In the genomic region with DNA sequence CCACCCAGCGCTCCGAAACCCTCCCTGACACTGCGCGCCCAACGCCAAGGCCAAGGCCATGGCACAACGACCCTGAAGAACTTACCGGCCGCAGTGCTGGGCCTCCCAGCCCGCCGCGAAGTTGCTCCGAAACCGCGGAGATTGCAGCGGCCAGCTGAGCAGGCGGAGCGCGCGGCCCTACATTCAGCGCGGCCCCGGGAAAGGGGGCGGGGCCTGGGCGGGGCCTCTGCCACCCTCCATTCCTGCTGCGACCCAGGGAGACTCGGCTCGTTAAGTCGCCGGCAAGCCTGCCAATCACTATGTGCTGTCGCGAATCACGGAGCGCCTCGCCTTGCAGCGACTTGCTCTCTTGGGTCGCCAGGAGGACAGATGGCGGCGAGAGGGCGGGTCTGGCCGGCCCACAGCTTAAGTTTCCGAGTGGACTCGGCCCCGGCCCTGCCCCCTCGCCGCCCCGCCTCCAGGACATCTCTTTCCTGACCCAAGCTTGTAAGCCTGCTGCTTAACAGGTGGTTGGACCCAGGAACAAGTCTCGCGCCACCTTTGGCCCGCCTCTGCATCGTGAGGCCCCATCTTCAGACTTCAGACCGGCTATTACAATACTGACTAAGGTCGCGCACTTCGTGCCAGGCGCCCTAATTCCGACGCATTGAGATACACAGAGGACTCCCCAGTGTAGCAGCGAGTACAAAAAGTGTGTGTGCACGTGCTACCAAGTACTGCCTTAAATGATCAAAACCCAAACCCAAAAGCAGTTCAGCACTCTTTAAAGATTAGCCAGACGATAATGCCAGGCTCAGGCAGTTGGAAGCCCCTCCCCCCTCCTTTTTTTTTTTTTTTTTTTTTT, we compare ENCODE assay signal across 8 mouse cellular contexts. TPM values are rescaled to one million over a fixed set of nuclear protein-coding genes. Genes with fewer than 3 reads are reported as not detected.
DNase-seq lines count a peak whose midpoint lies in the region; ATAC-seq and TF ChIP-seq lines count a peak whose summit lies in the region.

Wfs1 (minus strand) TSS at position 425 of the 844 bp plus-strand sequence.

- H3K79me2 ChIP-seq in liver, adult 2 months (ENCODE audit: control insufficient read depth, insufficient read depth, low read length), result peaks cover 6% of the 10 kb centered on the region; the same call in 1 of the 2 replicates

- DNase-seq in B cell, adult 2 months, result peak; percentile 95
- peak; percentile 99 for DNase-seq in brain, embryonic 14.5 days (ENCODE audit: low read depth)
- DNase-seq in fibroblast of lung, adult 2 months (ENCODE audit: low read depth), result peak; percentile 93
- DNase-seq in kidney, postnatal 0 days (ENCODE audit: low spot score), result peak; percentile 98
- peak; percentile 96 for DNase-seq in liver, adult 2 months (ENCODE audit: extremely low read depth, low read depth, low spot score)
- DNase-seq in spleen, postnatal 36 days (ENCODE audit: low spot score in 2 of 2), result peak; percentile 96 to 97

- peak within 1 kb of the TSS; percentile 87 for H3K4me3 ChIP-seq in heart, embryonic 13.5 days
- H3K4me3 ChIP-seq in kidney, postnatal 0 days (replicated peaks; ENCODE audit: low read depth, low read length), result peak within 1 kb of the TSS; percentile 66
- peak within 1 kb of the TSS; percentile 90 for H3K4me3 ChIP-seq in liver, adult 2 months (ENCODE audit: insufficient read depth, low read depth, low read length)

- peak within 1 kb of the TSS; percentile 73 for H3K27ac ChIP-seq in heart, embryonic 13.5 days (replicated peaks)
- peak within 1 kb of the TSS; percentile 83 for H3K27ac ChIP-seq in kidney, postnatal 0 days
- H3K27ac ChIP-seq in liver, adult 2 months (replicated peaks; ENCODE audit: insufficient read depth, low read depth, low read length), result peak within 1 kb of the TSS; percentile 36

- TF ChIP-seq POLR2A in brain, embryonic 14.5 days (IDR thresholded peaks at IDR 0.05; ENCODE audit: borderline replicate concordance, extremely low read depth, insufficient read depth, insufficient read length, poor library complexity, severe bottlenecking), result peak; percentile 36; the same call in 1 of the 2 replicates
- TF ChIP-seq POLR2A in liver, adult 2 months (IDR thresholded peaks at IDR 0.05; ENCODE audit: extremely low read depth, insufficient read depth, low read length), result peak; percentile 83

- no peak for TF ChIP-seq CTCF in brain, embryonic 14.5 days (IDR thresholded peaks at IDR 0.05; ENCODE audit: borderline replicate concordance, extremely low read depth, insufficient read depth, insufficient read length)
- peak; percentile 40; the same call in 1 of the 2 replicates for TF ChIP-seq CTCF in kidney, postnatal 0 days (IDR thresholded peaks at IDR 0.05; ENCODE audit: low read depth)
- no peak for TF ChIP-seq CTCF in liver, adult 2 months (IDR thresholded peaks at IDR 0.05; ENCODE audit: low read depth, low read length)

- no peaks in the 10 kb centered on the region for H3K27me3 ChIP-seq in heart, embryonic 13.5 days (replicated peaks)
- H3K27me3 ChIP-seq in kidney, postnatal 0 days (ENCODE audit: insufficient read depth, low read length), result no peaks in the 10 kb centered on the region
- no peaks in the 10 kb centered on the region for H3K27me3 ChIP-seq in liver, adult 2 months (ENCODE audit: control insufficient read depth, insufficient read depth, low read length)

- WGBS in heart, embryonic 13.5 days, result under 1% methylated on average over 60 of the region's 60 CpGs
- under 1% methylated on average over 60 of the region's 60 CpGs for WGBS in kidney, postnatal 0 days
- 1% methylated on average over 60 of the region's 60 CpGs for WGBS in liver, adult 2 months

- no peaks in the 10 kb centered on the region for H3K9me3 ChIP-seq in heart, embryonic 13.5 days
- H3K9me3 ChIP-seq in kidney, postnatal 0 days (replicated peaks; ENCODE audit: low read length), result no peaks in the 10 kb centered on the region

- H3K4me1 ChIP-seq in heart, embryonic 13.5 days, result peaks cover 36% of the 10 kb centered on the region
- 0 out of 2 replicates have a peak, but pooled peaks cover 10% of the 10 kb centered on the region for H3K4me1 ChIP-seq in kidney, postnatal 0 days (replicated peaks; ENCODE audit: insufficient read depth, low read length)
- peaks cover 4% of the 10 kb centered on the region; the same call in 1 of the 2 replicates for H3K4me1 ChIP-seq in liver, adult 2 months (ENCODE audit: control insufficient read depth, insufficient read depth, low read length)

- H3K36me3 ChIP-seq in heart, embryonic 13.5 days, result no peaks in the 10 kb centered on the region
- H3K36me3 ChIP-seq in kidney, postnatal 0 days (ENCODE audit: insufficient read depth, low read length), result no peaks in the 10 kb centered on the region
- H3K36me3 ChIP-seq in liver, adult 2 months (ENCODE audit: control insufficient read depth, insufficient read depth, low read length), result no peaks in the 10 kb centered on the region

- peak within 1 kb of the TSS; percentile 94 for H3K9ac ChIP-seq in heart, embryonic 13.5 days
- H3K9ac ChIP-seq in kidney, postnatal 0 days (ENCODE audit: low read depth, low read length), result peak within 1 kb of the TSS; percentile 80
- H3K9ac ChIP-seq in liver, adult 2 months (ENCODE audit: low read depth, low read length), result peak within 1 kb of the TSS; percentile 91

- peak within 1 kb of the TSS; percentile 98 for H3K4me2 ChIP-seq in heart, embryonic 13.5 days
- peak within 1 kb of the TSS; percentile 93 for H3K4me2 ChIP-seq in kidney, postnatal 0 days (ENCODE audit: low read length)

- ATAC-seq in heart, embryonic 13.5 days (ENCODE audit: extremely low read depth, insufficient number of reproducible peaks, low FRiP score, low TSS enrichment), result peak; percentile 91
- ATAC-seq in kidney, postnatal 0 days (replicated peaks; ENCODE audit: low FRiP score, low read depth), result peak; percentile 98
- ATAC-seq in monocyte, adult 5-6 weeks (replicated peaks; ENCODE audit: insufficient number of reproducible peaks, low FRiP score, low TSS enrichment, poor library complexity, severe bottlenecking), result peak; percentile 95

RNA-seq across cellular contexts. Expression of gene Wfs1, which starts in this region (rescaled TPM):
- 4.0 and 7.8 TPM in 2 replicates for polyA plus RNA-seq in brain, embryonic 14.5 days (2012; rRNA removed)
- polyA plus RNA-seq in heart, embryonic 13.5 days (2015; fragmentation: Nextera tagmentation; extraction: Ambion mirVana), result 23.1 and 23.9 TPM in 2 replicates
- 14.2 and 14.8 TPM in 2 replicates for polyA plus RNA-seq in kidney, postnatal 0 days (2015; fragmentation: Nextera tagmentation; extraction: Ambion mirVana)
- total RNA-seq in liver, adult 2 months (2014; rRNA removed), result 2.1 and 2.2 TPM in 2 replicates
- polyA plus RNA-seq in liver, adult 2 months (2012; rRNA removed), result 7.4 and 8.8 TPM in 2 replicates
- total RNA-seq in monocyte, adult 5-6 weeks (2017), result 1.2 to 2.3 TPM (median 2.1 TPM) in 3 replicates

Comparison
In these comparisons a context has a peak if more than half of its experiments do, and no peak if none do; other contexts are left out.
1. Peak in every context shown above with its lines: DNase-seq, ATAC-seq, H3K4me3 ChIP-seq and H3K27ac ChIP-seq.